Mouse (Mus musculus): ENCODE data around the gene Ddx4. TPM values are rescaled to one million over a fixed set of nuclear protein-coding genes. Genes with fewer than 3 reads are reported as not detected.
"Not testable (repeated sequence)": the region's sequence is repeated elsewhere in the genome, so short reads cannot be mapped to it uniquely, and the experiment has no call there.

Gene Ddx4
- polyA plus RNA-seq, 1 experiment from 2014 or later = 0.38 TPM

DNA sequence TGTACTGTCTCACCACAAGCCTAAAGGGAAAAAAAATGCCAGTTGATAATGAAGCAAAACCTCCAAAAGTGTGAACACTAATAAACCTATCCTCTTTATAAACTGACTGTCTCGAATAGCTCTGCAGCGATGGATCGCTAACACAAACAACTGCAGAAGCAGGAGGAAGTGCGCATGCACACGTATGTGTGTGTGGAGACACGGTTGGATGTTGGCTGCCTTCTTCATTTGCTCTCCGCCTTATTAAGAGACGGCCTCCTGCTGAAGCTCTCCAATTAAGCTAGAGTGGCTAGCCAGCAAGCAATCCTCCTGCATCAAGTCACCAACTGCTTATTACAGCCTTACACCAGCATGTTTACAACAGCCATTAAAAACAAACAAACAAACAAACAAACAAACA lies 70.0 kb downstream of the Ddx4 start:
- no peak for DNase-seq
- no peaks in the 10 kb centered on the region for H3K36me3 ChIP-seq (ENCODE audit: insufficient read depth)
- H3K27me3 ChIP-seq (ENCODE audit: insufficient read depth, low read length) = no peaks in the 10 kb centered on the region
- ATAC-seq (ENCODE audit: insufficient read depth) = no peak
- no peak overlapping the region for H3K9ac ChIP-seq
- H3K4me1 ChIP-seq (ENCODE audit: insufficient read depth) = no peaks in the 10 kb centered on the region
- H3K4me2 ChIP-seq = no peak overlapping the region
- no peak overlapping the region for H3K27ac ChIP-seq (ENCODE audit: low read depth)
- no peak for TF ChIP-seq CTCF (IDR thresholded peaks at IDR 0.05; ENCODE audit: low read depth)
- no peaks in the 10 kb centered on the region for H3K9me3 ChIP-seq (ENCODE audit: low read depth, low read length)
- 80% methylated on average over 8 of the region's 8 CpGs for WGBS
- H3K4me3 ChIP-seq (ENCODE audit: low read depth, low read length) = no peak overlapping the region

DNA sequence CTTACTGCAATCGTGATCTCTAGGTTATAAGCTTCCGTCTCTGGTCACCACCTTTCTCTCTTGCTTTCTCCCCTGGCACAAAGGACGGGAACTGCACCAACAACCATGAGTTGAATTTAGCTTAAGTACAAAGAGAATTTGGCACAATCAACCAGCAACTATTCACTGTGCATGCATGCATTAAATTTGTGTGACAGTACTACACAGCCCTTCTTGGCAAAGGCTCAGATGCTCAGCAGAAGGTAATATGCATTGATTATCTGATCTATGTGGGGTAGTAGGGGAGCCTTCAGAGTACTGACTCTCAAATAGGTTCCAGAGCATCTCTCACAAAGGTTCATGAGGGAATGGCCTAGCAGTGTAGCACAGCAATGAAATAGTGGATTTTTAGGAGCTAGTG lies 70.5 kb downstream of the Ddx4 start:
- H3K4me2 ChIP-seq = no peak overlapping the region
- no peaks in the 10 kb centered on the region for H3K36me3 ChIP-seq (ENCODE audit: insufficient read depth)
- H3K4me1 ChIP-seq (ENCODE audit: insufficient read depth) = no peaks in the 10 kb centered on the region
- ATAC-seq (ENCODE audit: insufficient read depth) (no peak), DNase-seq (no peak)
- no peak overlapping the region for H3K4me3 ChIP-seq (ENCODE audit: low read depth, low read length)
- no peaks in the 10 kb centered on the region for H3K9me3 ChIP-seq (ENCODE audit: low read depth, low read length)
- WGBS = 90% methylated on average over 3 of the region's 3 CpGs
- H3K27me3 ChIP-seq (ENCODE audit: insufficient read depth, low read length) = no peaks in the 10 kb centered on the region
- H3K27ac ChIP-seq (ENCODE audit: low read depth) = no peak overlapping the region
- no peak for TF ChIP-seq CTCF (IDR thresholded peaks at IDR 0.05; ENCODE audit: low read depth)
- H3K9ac ChIP-seq = no peak overlapping the region

DNA sequence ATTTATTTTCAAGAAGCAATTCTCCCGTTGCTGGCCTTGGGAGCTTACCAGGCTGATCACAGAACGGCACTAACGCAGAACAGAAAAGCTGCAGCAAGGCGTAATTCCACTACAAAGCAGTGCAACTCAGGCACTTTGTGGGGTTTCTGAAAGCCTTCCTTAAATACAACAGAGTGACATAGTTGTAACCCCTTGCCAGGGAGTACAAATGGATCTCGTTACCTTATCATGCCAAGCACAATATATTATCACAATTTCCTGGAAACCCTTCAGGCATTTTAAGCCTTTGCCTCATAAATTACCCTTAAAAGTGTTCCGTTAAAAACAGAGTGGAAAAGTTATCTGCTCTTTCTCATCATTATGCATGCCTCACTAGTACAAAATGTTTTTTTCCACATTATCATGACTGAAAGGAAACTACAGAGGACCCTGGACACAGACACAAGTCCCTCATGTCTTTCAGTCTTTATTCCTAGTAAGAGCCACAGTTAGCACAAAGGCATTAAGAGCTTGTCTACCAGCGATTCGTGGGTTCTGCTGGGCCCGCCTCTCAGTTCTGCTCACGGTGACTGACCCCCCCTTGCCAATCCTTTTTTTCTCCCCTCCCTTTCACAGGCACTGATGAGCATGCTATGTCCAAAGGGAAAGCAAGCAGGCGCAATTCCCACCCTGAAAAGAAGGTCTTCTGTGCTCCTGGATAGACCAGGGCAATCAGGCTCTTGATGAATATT lies 71.5 kb downstream of the Ddx4 start:
- no peak for TF ChIP-seq CTCF (IDR thresholded peaks at IDR 0.05; ENCODE audit: low read depth)
- H3K9me3 ChIP-seq (ENCODE audit: low read depth, low read length) = no peaks in the 10 kb centered on the region
- no peak overlapping the region for H3K9ac ChIP-seq
- ATAC-seq (ENCODE audit: insufficient read depth) (no peak), DNase-seq (no peak)
- no peak overlapping the region for H3K27ac ChIP-seq (ENCODE audit: low read depth)
- no peak overlapping the region for H3K4me2 ChIP-seq
- no peak overlapping the region for H3K4me3 ChIP-seq (ENCODE audit: low read depth, low read length)
- 46% methylated on average over 11 of the region's 11 CpGs for WGBS
- H3K4me1 ChIP-seq (ENCODE audit: insufficient read depth) = no peaks in the 10 kb centered on the region
- H3K27me3 ChIP-seq (ENCODE audit: insufficient read depth, low read length) = no peaks in the 10 kb centered on the region
- H3K36me3 ChIP-seq (ENCODE audit: insufficient read depth) = no peaks in the 10 kb centered on the region

DNA sequence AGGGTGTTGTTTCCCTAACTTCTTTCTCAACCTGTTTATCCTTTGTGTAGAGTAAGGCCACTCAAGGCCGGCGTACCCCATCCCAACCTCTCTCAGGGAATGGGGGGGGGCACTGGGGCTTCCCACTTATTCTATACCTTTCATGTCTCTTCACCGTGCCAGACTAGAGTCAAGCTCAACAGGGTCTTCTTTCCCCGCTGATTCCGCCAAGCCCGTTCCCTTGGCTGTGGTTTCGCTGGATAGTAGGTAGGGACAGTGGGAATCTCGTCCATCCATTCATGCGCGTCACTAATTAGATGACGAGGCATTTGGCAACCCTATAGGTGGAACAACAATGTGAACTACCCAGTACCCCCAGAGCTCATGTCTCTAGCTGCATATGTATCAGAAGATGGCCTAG lies 74.2 kb downstream of the Ddx4 start:
- not testable (repeated sequence) for ATAC-seq (ENCODE audit: insufficient read depth); H3K9ac ChIP-seq; H3K4me1 ChIP-seq (ENCODE audit: insufficient read depth); H3K4me3 ChIP-seq (ENCODE audit: low read depth, low read length); DNase-seq; H3K9me3 ChIP-seq (ENCODE audit: low read depth, low read length); H3K27me3 ChIP-seq (ENCODE audit: insufficient read depth, low read length); H3K27ac ChIP-seq (ENCODE audit: low read depth); H3K4me2 ChIP-seq; H3K36me3 ChIP-seq (ENCODE audit: insufficient read depth)
- 69% methylated on average over 11 of the region's 11 CpGs for WGBS

DNA sequence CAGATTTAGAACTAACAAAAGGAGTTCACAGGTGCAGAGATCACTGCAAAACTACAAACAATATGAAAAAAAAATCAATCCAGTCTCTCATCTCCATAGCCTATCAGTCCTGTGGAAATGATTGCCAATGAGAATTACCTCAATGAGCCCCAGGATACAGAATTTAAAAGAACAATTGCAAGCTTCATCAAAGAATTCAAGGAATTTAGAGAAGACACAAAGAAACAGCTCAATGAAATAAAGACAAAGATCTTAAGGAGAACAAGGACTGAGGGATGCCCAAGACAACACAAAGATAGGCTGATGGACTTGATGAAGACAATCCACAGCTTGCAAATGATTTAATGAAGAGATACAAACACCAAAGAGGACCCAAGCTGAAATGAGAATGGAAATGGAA lies 78.5 kb downstream of the Ddx4 start:
- Histone ChIP-seq H3K4me1 (ENCODE audit: insufficient read depth) (no peaks in the 10 kb centered on the region), H3K9ac (no peak overlapping the region), H3K4me3 (ENCODE audit: low read depth, low read length) (no peak overlapping the region), H3K27me3 (ENCODE audit: insufficient read depth, low read length) (no peaks in the 10 kb centered on the region), H3K9me3 (ENCODE audit: low read depth, low read length) (no peaks in the 10 kb centered on the region), H3K4me2 (no peak overlapping the region), H3K36me3 (ENCODE audit: insufficient read depth) (no peaks in the 10 kb centered on the region), H3K27ac (ENCODE audit: low read depth) (no peak overlapping the region)
- no peak for TF ChIP-seq CTCF (IDR thresholded peaks at IDR 0.05; ENCODE audit: low read depth)
- DNase-seq (no peak), ATAC-seq (ENCODE audit: insufficient read depth) (no peak)

DNA sequence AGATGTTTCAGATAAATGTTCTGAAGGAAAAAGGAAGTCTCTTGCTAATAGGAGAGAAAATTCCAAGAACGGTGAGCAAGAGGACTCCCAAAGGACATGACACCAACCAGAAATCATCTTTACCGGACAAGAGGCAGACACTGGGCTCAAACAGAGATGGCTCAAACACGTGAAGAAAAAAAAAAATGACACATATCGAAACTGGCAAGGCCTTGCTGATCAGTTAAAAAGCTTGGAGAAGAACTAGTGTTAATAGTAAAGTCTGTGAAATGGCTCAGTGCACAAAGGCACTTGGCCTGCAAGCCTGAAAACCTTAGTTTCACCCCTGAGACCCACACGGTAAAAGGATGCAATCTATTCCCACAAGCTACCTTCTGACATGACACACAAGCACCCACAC lies 81.5 kb downstream of the Ddx4 start:
- H3K4me2 ChIP-seq = no peak overlapping the region
- H3K4me1 ChIP-seq (ENCODE audit: insufficient read depth) = no peaks in the 10 kb centered on the region
- ATAC-seq (ENCODE audit: insufficient read depth) (no peak), DNase-seq (no peak)
- H3K27ac ChIP-seq (ENCODE audit: low read depth) = no peak overlapping the region
- no peak overlapping the region for H3K9ac ChIP-seq
- 64% methylated on average over 5 of the region's 5 CpGs for WGBS
- no peaks in the 10 kb centered on the region for H3K36me3 ChIP-seq (ENCODE audit: insufficient read depth)
- H3K9me3 ChIP-seq (ENCODE audit: low read depth, low read length) = no peaks in the 10 kb centered on the region
- no peaks in the 10 kb centered on the region for H3K27me3 ChIP-seq (ENCODE audit: insufficient read depth, low read length)
- no peak for TF ChIP-seq CTCF (IDR thresholded peaks at IDR 0.05; ENCODE audit: low read depth)
- H3K4me3 ChIP-seq (ENCODE audit: low read depth, low read length) = no peak overlapping the region

DNA sequence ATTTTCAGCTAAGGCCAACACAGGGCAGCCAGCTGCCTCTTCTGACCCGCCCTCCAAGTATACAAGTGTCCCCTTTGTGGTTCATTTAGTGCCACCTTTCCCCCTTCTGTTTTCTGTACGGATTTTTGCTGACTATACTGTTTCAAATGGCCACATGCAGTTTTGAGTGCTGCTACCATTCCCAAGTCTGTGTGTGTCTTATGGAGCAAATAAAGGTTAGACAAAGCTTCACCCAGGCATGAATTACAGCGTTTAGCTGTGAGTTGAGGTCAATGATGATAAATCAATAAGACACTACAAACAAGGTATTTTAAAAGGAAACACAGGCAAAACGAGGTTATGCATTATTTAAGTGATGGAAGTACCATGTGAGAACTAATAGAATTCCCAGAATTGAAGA lies 82.7 kb downstream of the Ddx4 start:
- H3K4me2 ChIP-seq = no peak overlapping the region
- no peaks in the 10 kb centered on the region for H3K9me3 ChIP-seq (ENCODE audit: low read depth, low read length)
- 44% methylated on average over 4 of the region's 4 CpGs for WGBS
- no peak overlapping the region for H3K4me3 ChIP-seq (ENCODE audit: low read depth, low read length)
- H3K36me3 ChIP-seq (ENCODE audit: insufficient read depth) = no peaks in the 10 kb centered on the region
- DNase-seq = no peak
- H3K9ac ChIP-seq = no peak overlapping the region
- no peak overlapping the region for H3K27ac ChIP-seq (ENCODE audit: low read depth)
- no peak for ATAC-seq (ENCODE audit: insufficient read depth)
- no peaks in the 10 kb centered on the region for H3K4me1 ChIP-seq (ENCODE audit: insufficient read depth)
- no peaks in the 10 kb centered on the region for H3K27me3 ChIP-seq (ENCODE audit: insufficient read depth, low read length)
- TF ChIP-seq CTCF (IDR thresholded peaks at IDR 0.05; ENCODE audit: low read depth) = no peak
